Mouse (Mus musculus) liver, embryonic 14.5 days (tissue): Measurements from ENCODE around the gene Trnau1ap. TPM values are rescaled to one million over a fixed set of nuclear protein-coding genes. Genes with fewer than 3 reads are reported as not detected.

Experiments used
- ATAC-seq: fragments of 200-750 bp; cut with Nextera tagmentation; 2 replicates; pipeline ENCODE4 v1.8.0; 2017; ENCODE audit warnings: moderate number of reproducible peaks, mild to moderate bottlenecking, moderate library complexity; ENCODE audit not compliant: insufficient read depth
- DNase-seq, 3 experiments: peaks; one replicate each; pipeline ENCODE4 v3.0.0-alpha.2; 2012 to 2013; ENCODE audit warnings: low read depth in 3 of 3, low spot score in 3 of 3
- H3K27ac ChIP-seq: fragments of 300-500 bp; sonication (generic); 2 replicates; pipeline ENCODE4 v1.5.1; 2014; ENCODE audit warnings: moderate library complexity, mild to moderate bottlenecking, control low read depth, inconsistent platforms
- H3K27me3 ChIP-seq: fragments of 300-500 bp; sonication (generic); 2 replicates; pipeline ENCODE4 v1.6.1; 2014; ENCODE audit warnings: mild to moderate bottlenecking, low read length, moderate library complexity; ENCODE audit not compliant: control insufficient read depth, insufficient read depth
- H3K36me3 ChIP-seq: fragments of 300-500 bp; sonication (generic); replicated peaks from 2 replicates; pipeline ENCODE4 v1.6.1; 2014; ENCODE audit warnings: low read depth; ENCODE audit not compliant: control insufficient read depth, insufficient read depth
- H3K4me1 ChIP-seq, 2 experiments: fragments of 200-500 bp in 1 of 2; fragments of 300-500 bp in 1 of 2; sonication (generic) in 1 of 2; replicated peaks; 2 replicates each; pipeline ENCODE4 v1.6.1; 2012 to 2014; ENCODE audit warnings: antibody characterized with exemption in 1 of 2, inconsistent platforms in 1 of 2, low read length in 1 of 2; ENCODE audit not compliant: control insufficient read depth in 2 of 2, insufficient read depth in 2 of 2
- H3K4me2 ChIP-seq: fragments of 300-500 bp; sonication (generic); 2 replicates; pipeline ENCODE4 v1.6.1; 2014; ENCODE audit warnings: low read depth, mild to moderate bottlenecking, control low read depth, moderate library complexity
- H3K4me3 ChIP-seq, 2 experiments: fragments of 200-500 bp in 1 of 2; fragments of 300-500 bp in 1 of 2; sonication (generic) in 1 of 2; 2 replicates each; pipeline ENCODE4 v1.5.1; 2012 to 2014; ENCODE audit warnings: low read depth in 2 of 2, low read length in 2 of 2, mild to moderate bottlenecking in 2 of 2, control low read depth in 1 of 2, inconsistent platforms in 1 of 2, moderate library complexity in 1 of 2; ENCODE audit not compliant: insufficient read depth in 1 of 2
- H3K9ac ChIP-seq: fragments of 300-500 bp; sonication (generic); replicated peaks from 2 replicates; pipeline ENCODE4 v1.6.1; 2014; ENCODE audit warnings: mild to moderate bottlenecking, control low read depth, moderate library complexity
- H3K9me3 ChIP-seq: fragments of 300-500 bp; sonication (generic); 2 replicates; pipeline ENCODE4 v1.6.1; 2016; ENCODE audit warnings: low read length, mixed read lengths; ENCODE audit not compliant: control insufficient read depth
- CTCF ChIP-seq: IDR thresholded peaks from 2 replicates; pipeline ENCODE4 v1.5.1; 2016; ENCODE audit warnings: antibody characterized with exemption, low read depth, control low read depth
- EP300 ChIP-seq: IDR thresholded peaks from 2 replicates; pipeline ENCODE4 v1.6.1; 2016; ENCODE audit warnings: antibody characterized with exemption, low read depth
- WGBS: fragments of 180-500 bp; shearing (Covaris S2); extraction: QIAGEN DNeasy Blood & Tissue Kit; methylation state at CpG from one replicate; pipeline ENCODE4 v1.1.7; 2014; ENCODE audit not compliant: insufficient replicate concordance; 5-methylcytosine and 5-hydroxymethylcytosine counted together
- polyA plus RNA-seq, 2 experiments: library from polyadenylated mRNA; depleted of rRNA in 1 of 2; stranded (reverse) in 1 of 2; unstranded in 1 of 2; fragments of >200 nt; fragmentation: Nextera tagmentation in 1 of 2; extraction: Ambion mirVana in 1 of 2; gene quantifications; 2 replicates each; pipeline versions ENCODE4 v1.2.1 to v1.2.3; 2012 to 2014

Trnau1ap gene
- polyA plus RNA-seq, 2 experiments: 8.8 to 36.6 TPM

- peak within 1 kb of the TSS; percentile 96 for H3K9ac ChIP-seq
- no peaks in the 10 kb centered on the region for H3K9me3 ChIP-seq
- H3K4me3 ChIP-seq: peak within 1 kb of the TSS; percentile 79 to 98
- peaks cover 13 to 31% of the 10 kb centered on the region in 2 experiments for H3K4me1 ChIP-seq
- no peaks in the 10 kb centered on the region for H3K27me3 ChIP-seq
- H3K4me2 ChIP-seq: peak within 1 kb of the TSS; percentile 74
- H3K36me3 ChIP-seq: no peaks in the 10 kb centered on the region; the same call in 1 of the 2 replicates
- TF ChIP-seq EP300: peak; percentile 61
- no peak for TF ChIP-seq CTCF
- H3K27ac ChIP-seq: peak within 1 kb of the TSS; percentile 93
- peak; percentile 77 for ATAC-seq
- under 1% methylated on average over 48 of the region's 48 CpGs for WGBS
- DNase-seq: peak; percentile 89 to 92 (median 89)
Observed at GRCm38 (mm10) chr4:132274156-132274862, 55.0 kb downstream of the Trnau1ap start, which contains the start of gene Taf12. Taf12 (plus strand) TSS chr4:132274375.

GRCm38 (mm10) chr4:132273166-132273565 is 56.2 kb downstream of the Trnau1ap start:
- peak overlapping the region; percentile 96 for H3K9ac ChIP-seq
- TF ChIP-seq EP300: no peak
- no peak for TF ChIP-seq CTCF
- ATAC-seq (no peak), DNase-seq (no peak)
- peak overlapping the region; percentile 74 for H3K4me2 ChIP-seq
- H3K4me3 ChIP-seq: peak overlapping the region in 1 of 2 experiments; percentile 79; a peak in 2 of 4 replicates
- WGBS: 44% methylated on average over 2 of the region's 2 CpGs
- H3K27ac ChIP-seq: no peak overlapping the region
- no peaks in the 10 kb centered on the region; the same call in 1 of the 2 replicates for H3K36me3 ChIP-seq
- H3K27me3 ChIP-seq: no peaks in the 10 kb centered on the region
- no peaks in the 10 kb centered on the region for H3K9me3 ChIP-seq
- H3K4me1 ChIP-seq: peaks cover 13 to 31% of the 10 kb centered on the region in 2 experiments

- ATAC-seq (peak; percentile 79), DNase-seq (peak; percentile 84 to 88 (median 86))
- peak overlapping the region; percentile 84 for H3K27ac ChIP-seq
- TF ChIP-seq CTCF: peak; percentile 82
- peak; percentile 79 for TF ChIP-seq EP300
- H3K9me3 ChIP-seq: no peaks in the 10 kb centered on the region
- under 1% methylated on average over 35 of the region's 35 CpGs for WGBS
- peak overlapping the region; percentile 72 for H3K4me2 ChIP-seq
- H3K4me1 ChIP-seq: peaks cover 2 to 12% of the 10 kb centered on the region in 2 experiments; a peak in 3 of 4 replicates
- no peaks in the 10 kb centered on the region for H3K27me3 ChIP-seq
- H3K4me3 ChIP-seq: peak overlapping the region; percentile 41 to 58
- no peaks in the 10 kb centered on the region for H3K36me3 ChIP-seq
- peak overlapping the region; percentile 87 for H3K9ac ChIP-seq
Observed at GRCm38 (mm10) chr4:132269740-132270560, 59.4 kb downstream of the Trnau1ap start.

- TF ChIP-seq CTCF (peak; percentile 54), EP300 (no peak)
- no peak for DNase-seq
Observed at GRCm38 (mm10) chr4:132268871-132269739, 60.2 kb downstream of the Trnau1ap start.

More at GRCm38 (mm10) chr4:132268871-132269739, 60.2 kb downstream of the Trnau1ap start:
- Histone ChIP-seq H3K9ac (no peak overlapping the region), H3K4me3 (no peak overlapping the region), H3K4me1 (peaks cover 2 to 12% of the 10 kb centered on the region in 2 experiments; a peak in 3 of 4 replicates), H3K27ac (peak overlapping the region; percentile 84), H3K9me3 (no peaks in the 10 kb centered on the region), H3K36me3 (no peaks in the 10 kb centered on the region), H3K4me2 (no peak overlapping the region; the same call in 1 of the 2 replicates), H3K27me3 (no peaks in the 10 kb centered on the region)
- WGBS: 6% methylated on average over 6 of the region's 6 CpGs
- ATAC-seq: no peak; the same call in 1 of the 2 replicates
